Mouse (Mus musculus): Measurements from ENCODE around the gene Tex47.

Tex47 gene

DNA sequence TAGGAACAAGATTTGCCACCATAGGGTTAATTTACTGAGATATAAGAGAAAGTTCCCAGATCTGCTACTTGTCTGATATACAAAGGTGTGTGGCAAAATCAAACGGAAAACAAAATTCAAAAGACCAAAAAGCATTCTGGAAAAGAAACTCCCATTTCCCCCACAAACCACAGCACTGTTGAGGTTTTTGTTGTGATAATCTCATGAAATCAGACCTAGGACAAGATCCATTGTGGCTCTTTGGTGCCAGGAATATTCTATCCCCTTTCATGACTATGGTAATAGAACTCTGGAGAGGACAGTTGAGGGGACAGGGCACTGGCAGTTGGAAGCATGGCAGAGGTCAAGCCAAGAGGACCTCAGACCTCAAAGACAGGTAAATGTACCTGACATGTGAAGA lies at the start of gene Tex47:
TSS of gene Tex47 (plus strand) at position 301 of the 400 bp plus-strand sequence.
- DNase-seq (ENCODE audit: low read depth, low spot score): no peak

DNA sequence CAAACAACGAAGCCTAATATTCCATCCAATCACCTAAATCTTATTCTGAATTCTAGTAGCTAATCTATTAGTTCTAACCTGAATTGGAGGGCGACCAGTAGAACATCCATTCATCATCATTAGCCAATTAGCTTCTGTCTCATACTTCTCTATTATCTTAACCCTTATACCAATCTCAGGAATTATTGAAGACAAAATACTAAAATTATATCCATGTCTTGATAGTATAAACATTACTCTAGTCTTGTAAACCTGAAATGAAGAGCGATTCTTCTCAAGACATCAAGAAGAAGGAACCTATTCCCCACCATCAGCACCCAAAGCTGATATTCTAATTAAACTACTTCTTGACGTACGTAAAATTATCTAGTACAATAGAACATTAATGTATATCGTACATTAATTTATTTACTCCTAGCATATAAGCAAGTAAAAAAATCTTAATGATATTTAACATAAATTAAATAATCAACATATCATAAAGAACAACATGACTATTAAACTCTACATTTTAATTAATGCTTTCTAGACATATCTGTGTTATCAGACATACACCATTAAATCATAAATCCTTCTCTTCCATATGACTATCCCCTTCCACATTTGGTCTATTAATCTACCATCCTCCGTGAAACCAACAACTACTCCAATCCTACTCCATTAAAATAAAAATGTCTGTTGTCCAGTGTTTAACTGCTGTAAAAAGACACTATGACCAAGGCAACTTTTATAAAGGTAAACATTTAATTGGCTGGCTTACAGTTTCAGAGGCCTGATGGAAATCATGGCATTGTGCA lies 27.1 kb upstream of the Tex47 start:
- peak; percentile 30 for DNase-seq (ENCODE audit: low read depth, low spot score)

DNA sequence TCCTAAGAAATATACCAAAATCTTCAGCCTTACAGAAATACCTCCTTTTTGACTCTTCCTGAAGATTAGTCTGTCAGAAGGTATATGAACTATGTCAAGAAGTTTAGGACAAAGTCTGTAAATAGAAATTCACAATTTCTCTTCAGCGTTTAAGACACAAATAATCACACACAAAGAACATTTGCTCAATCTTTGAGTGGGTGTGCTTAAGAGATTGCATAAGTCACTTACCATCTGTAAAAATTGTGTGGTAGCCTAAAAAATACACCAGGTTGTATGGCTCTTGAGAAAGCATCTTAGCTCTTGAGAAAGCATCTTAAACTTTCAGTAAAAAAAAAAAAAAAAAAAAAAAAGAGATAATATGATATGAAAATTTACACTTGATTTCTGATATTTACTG lies 19.6 kb upstream of the Tex47 start:
- no peak for DNase-seq (ENCODE audit: low read depth, low spot score)

DNA sequence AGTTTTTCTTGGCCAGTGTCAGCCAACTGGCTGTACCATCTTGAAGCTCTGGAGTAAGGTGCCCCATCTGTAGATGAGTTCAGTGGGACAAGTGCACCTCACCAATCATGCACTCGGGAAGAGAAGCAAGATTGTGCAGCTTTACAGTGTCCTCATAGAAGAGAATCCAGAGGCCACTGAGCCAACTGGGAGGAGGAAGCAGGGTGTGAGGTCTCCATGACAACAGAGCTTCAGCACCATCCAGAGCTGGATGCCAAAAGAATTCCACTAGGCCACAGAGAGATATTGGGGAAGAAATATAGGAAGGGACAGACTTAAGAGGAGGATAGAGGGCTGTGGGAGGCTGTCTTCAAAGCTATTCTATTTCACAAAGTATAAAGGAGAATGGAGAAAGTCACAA lies 950 bp upstream of the Tex47 start:
- no peak for DNase-seq (ENCODE audit: low read depth, low spot score)

DNA sequence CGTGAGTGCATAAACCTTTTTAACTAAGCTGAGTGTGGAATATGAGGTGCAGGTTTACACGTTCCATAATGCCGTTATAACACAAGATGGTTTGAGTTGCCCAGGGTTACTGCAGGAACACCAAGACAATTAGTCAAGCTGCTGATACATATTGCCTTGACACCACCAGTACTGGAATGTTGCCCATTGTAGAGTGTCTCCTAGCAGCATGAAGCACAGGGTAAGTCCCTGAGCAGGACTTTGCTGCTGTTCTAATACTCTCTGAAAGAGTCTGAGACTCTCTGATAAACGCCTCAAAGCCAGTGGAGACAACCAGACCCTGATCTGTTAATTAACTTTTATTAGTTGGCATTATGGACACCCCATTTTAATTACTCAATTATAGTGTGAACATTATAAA lies 21.7 kb downstream of the Tex47 start:
- DNase-seq (ENCODE audit: low read depth, low spot score): no peak

DNA sequence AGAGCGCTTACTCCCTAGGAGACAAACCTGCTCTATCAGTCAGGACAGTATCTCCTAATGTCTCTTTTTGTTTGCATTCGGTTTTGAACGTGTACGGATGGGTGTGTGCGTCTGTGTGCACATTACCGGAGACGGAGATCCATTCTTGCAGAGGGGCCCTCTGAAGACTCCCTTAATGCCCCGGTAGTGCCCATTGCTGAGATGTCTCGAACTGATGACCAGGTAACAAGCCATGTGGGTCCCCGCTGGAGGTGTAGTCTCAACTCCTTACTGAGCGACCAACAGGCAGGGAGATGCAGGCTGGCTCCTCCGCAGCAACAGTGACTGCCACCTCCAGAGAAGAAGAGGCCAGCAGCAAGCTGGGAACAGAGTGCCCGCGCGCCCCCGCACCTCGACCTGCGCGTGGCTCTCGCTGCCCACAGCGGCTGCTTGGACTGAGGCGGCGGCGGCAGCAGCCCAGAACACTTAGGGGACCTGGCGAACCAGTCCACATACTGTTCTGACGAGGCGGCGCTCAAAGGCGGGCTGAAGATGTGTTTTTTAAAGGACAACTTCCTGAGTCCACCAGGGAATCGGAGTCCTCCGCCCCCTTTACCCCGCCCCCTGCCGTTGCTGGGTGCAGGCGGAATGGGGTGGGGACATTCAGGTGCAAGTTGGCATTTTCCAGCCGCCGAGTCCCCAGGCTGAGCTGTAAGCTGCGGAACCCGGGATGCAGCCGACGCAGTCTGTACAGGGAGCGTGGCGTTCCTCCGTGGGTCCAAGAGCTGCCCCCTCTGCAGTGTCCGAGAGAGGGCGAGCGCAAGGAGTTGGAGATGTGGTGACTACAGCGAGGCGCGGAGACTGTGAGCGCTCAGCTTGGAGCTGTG lies 40.5 kb downstream of the Tex47 start, which contains the start of gene Zfp804b:
TSS of gene Zfp804b (minus strand) at position 612 of the 866 bp plus-strand sequence.
- DNase-seq (ENCODE audit: low read depth, low spot score): peak; percentile 38

DNA sequence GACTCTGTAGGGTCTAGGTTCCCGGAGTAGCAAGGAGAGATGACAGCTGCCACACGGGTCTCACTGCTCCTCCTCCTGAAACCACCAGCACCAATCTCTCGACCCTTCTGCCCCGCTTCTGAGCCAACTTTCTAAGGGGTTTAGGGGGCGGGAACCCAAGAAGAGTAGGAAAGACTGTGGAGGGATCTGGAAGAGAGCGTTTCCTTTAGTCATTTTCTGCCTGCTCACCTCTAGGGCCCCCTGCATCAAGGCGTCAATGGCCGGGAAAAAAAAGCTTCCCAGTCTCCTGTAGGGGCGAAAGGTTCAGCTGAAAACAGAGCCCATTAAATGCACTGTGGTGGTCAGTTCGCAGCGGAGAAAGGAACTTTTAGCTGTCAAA lies 41.1 kb downstream of the Tex47 start:
- peak; percentile 37 for DNase-seq (ENCODE audit: low read depth, low spot score)
